Mouse (Mus musculus) kidney, postnatal 25 days (tissue): Measurements from ENCODE around the gene Kazn.

ENCODE experiments used
- DNase-seq, 2 experiments: peaks; one replicate each; pipeline ENCODE4 v3.0.0; 2021; ENCODE audit warnings: mixed read lengths in 2 of 2

Kazn gene

GRCm38 (mm10) chr4:142160041-142160440 is 79.2 kb downstream of the Kazn start:
- no peak for DNase-seq

- no peak for DNase-seq
These were observed 82.7 kb downstream of the Kazn start for GRCm38 (mm10) chr4:142156506-142156905.

- no peak for DNase-seq
These were observed 85.0 kb downstream of the Kazn start for GRCm38 (mm10) chr4:142154246-142154645.

- DNase-seq, result peak; percentile 86 to 93
These were observed 85.7 kb downstream of the Kazn start for GRCm38 (mm10) chr4:142153526-142153925.

- DNase-seq, result peak; percentile 36 to 66
These were observed 86.3 kb downstream of the Kazn start for GRCm38 (mm10) chr4:142152733-142153422.

GRCm38 (mm10) chr4:142150086-142150485 is 89.1 kb downstream of the Kazn start:
- no peak for DNase-seq

GRCm38 (mm10) chr4:142149202-142149601 is 90.0 kb downstream of the Kazn start:
- DNase-seq, result no peak

GRCm38 (mm10) chr4:142147671-142148070 is 91.5 kb downstream of the Kazn start:
- DNase-seq, result no peak

GRCm38 (mm10) chr4:142144096-142144495 is 95.1 kb downstream of the Kazn start:
- DNase-seq, result peak in 1 of 2 experiments; percentile 60

GRCm38 (mm10) chr4:142143290-142143689 is 95.9 kb downstream of the Kazn start:
- no peak for DNase-seq

- DNase-seq, result no peak
These were observed 99.5 kb downstream of the Kazn start for GRCm38 (mm10) chr4:142139729-142140128.

- DNase-seq, result no peak
These were observed 100.7 kb downstream of the Kazn start for GRCm38 (mm10) chr4:142138356-142139099.

- no peak for DNase-seq
These were observed 102.3 kb downstream of the Kazn start for GRCm38 (mm10) chr4:142136766-142137503.

- DNase-seq, result no peak
These were observed 103.7 kb downstream of the Kazn start for GRCm38 (mm10) chr4:142135515-142135914.

GRCm38 (mm10) chr4:142130162-142130561 is 109.0 kb downstream of the Kazn start:
- DNase-seq, result no peak

GRCm38 (mm10) chr4:142127275-142127788 is 111.9 kb downstream of the Kazn start:
- no peak for DNase-seq

- DNase-seq, result no peak
These were observed 112.4 kb downstream of the Kazn start for GRCm38 (mm10) chr4:142126641-142127274.

GRCm38 (mm10) chr4:142121164-142121563 is 118.0 kb downstream of the Kazn start:
- no peak for DNase-seq

GRCm38 (mm10) chr4:142118522-142118921 is 120.7 kb downstream of the Kazn start:
- DNase-seq, result no peak

- DNase-seq, result no peak
These were observed 121.2 kb downstream of the Kazn start for GRCm38 (mm10) chr4:142117993-142118392.

- DNase-seq, result peak; percentile 51
These were observed 125.9 kb downstream of the Kazn start for GRCm38 (mm10) chr4:142113306-142113705.

- no peak for DNase-seq
These were observed 136.0 kb downstream of the Kazn start for GRCm38 (mm10) chr4:142103081-142103671.
